Mouse (Mus musculus) forebrain, embryonic 13.5 days (tissue): Measurements from ENCODE around the gene Fabp3. TPM values are rescaled to one million over a fixed set of nuclear protein-coding genes. Genes with fewer than 3 reads are reported as not detected.

ENCODE experiments used
- ATAC-seq: fragments of 200-750 bp; cut with Nextera tagmentation; 2 replicates; pipeline ENCODE4 v1.8.0; 2017
- H3K27ac ChIP-seq: fragments of 300-500 bp; sonication (generic); 2 replicates; pipeline ENCODE4 v1.5.1; 2015; ENCODE audit warnings: inconsistent platforms, mild to moderate bottlenecking, moderate library complexity
- H3K27me3 ChIP-seq: fragments of 300-500 bp; sonication (generic); 2 replicates; pipeline ENCODE4 v1.6.1; 2015; ENCODE audit warnings: mild to moderate bottlenecking, inconsistent platforms
- H3K36me3 ChIP-seq: fragments of 300-500 bp; sonication (generic); 2 replicates; pipeline ENCODE4 v1.6.1; 2015; ENCODE audit warnings: mild to moderate bottlenecking, inconsistent platforms; ENCODE audit not compliant: poor library complexity, severe bottlenecking
- H3K4me1 ChIP-seq: fragments of 300-500 bp; sonication (generic); 2 replicates; pipeline ENCODE4 v1.6.1; 2015; ENCODE audit warnings: inconsistent platforms
- H3K4me2 ChIP-seq: fragments of 300-500 bp; sonication (generic); 2 replicates; pipeline ENCODE4 v1.6.1; 2015; ENCODE audit warnings: inconsistent platforms, mild to moderate bottlenecking, moderate library complexity
- H3K4me3 ChIP-seq: fragments of 300-500 bp; sonication (generic); 2 replicates; pipeline ENCODE4 v1.5.1; 2015; ENCODE audit warnings: mild to moderate bottlenecking, inconsistent platforms
- H3K9ac ChIP-seq: fragments of 300-500 bp; sonication (generic); 2 replicates; pipeline ENCODE4 v1.6.1; 2015; ENCODE audit warnings: mild to moderate bottlenecking, inconsistent platforms
- H3K9me3 ChIP-seq: fragments of 300-500 bp; sonication (generic); replicated peaks from 2 replicates; pipeline ENCODE4 v1.6.1; 2016; ENCODE audit warnings: inconsistent platforms
- WGBS: fragments of 180-500 bp; shearing (Covaris S2); methylation state at CpG from one replicate; pipeline ENCODE4 v1.1.7; 2015; 5-methylcytosine and 5-hydroxymethylcytosine counted together
- polyA plus RNA-seq: library from polyadenylated mRNA; unstranded; fragments of >200 nt; fragmentation: Nextera tagmentation; extraction: Ambion mirVana; gene quantifications from 2 replicates; pipeline ENCODE4 v1.2.1, GENCODE M21; 2015

Gene Fabp3
- polyA plus RNA-seq, 1 experiment from 2014 or later, result 46.8 TPM

- Histone ChIP-seq H3K36me3 (peaks cover 73% of the 10 kb centered on the region), H3K27ac (no peak overlapping the region), H3K27me3 (no peaks in the 10 kb centered on the region), H3K9ac (no peak overlapping the region), H3K9me3 (no peaks in the 10 kb centered on the region), H3K4me3 (no peak overlapping the region), H3K4me2 (no peak overlapping the region), H3K4me1 (no peaks in the 10 kb centered on the region)
- ATAC-seq, result no peak
- 91% methylated on average over 7 of the region's 7 CpGs for WGBS
Measured at GRCm38 (mm10) chr4:130352588-130352987, 44.2 kb downstream of the Fabp3 start.

GRCm38 (mm10) chr4:130357946-130358345 lies 49.6 kb downstream of the Fabp3 start:
- no peak for ATAC-seq
- Histone ChIP-seq H3K36me3 (peaks cover 26% of the 10 kb centered on the region), H3K9me3 (no peaks in the 10 kb centered on the region), H3K27me3 (no peaks in the 10 kb centered on the region), H3K4me2 (no peak overlapping the region), H3K4me1 (peaks cover 24% of the 10 kb centered on the region), H3K27ac (no peak overlapping the region), H3K4me3 (no peak overlapping the region), H3K9ac (no peak overlapping the region)

- H3K36me3 ChIP-seq, result peaks cover 27% of the 10 kb centered on the region
- H3K9ac ChIP-seq, result peak within 1 kb of the TSS; percentile 92
- peaks cover 24% of the 10 kb centered on the region for H3K4me1 ChIP-seq
- no peaks in the 10 kb centered on the region for H3K9me3 ChIP-seq
- peak within 1 kb of the TSS; percentile 79 for H3K27ac ChIP-seq
- under 1% methylated on average over 49 of the region's 49 CpGs for WGBS
- peak within 1 kb of the TSS; percentile 86 for H3K4me2 ChIP-seq
- H3K4me3 ChIP-seq, result peak within 1 kb of the TSS; percentile 75
- no peaks in the 10 kb centered on the region for H3K27me3 ChIP-seq
- ATAC-seq, result peak; percentile 100
Measured at GRCm38 (mm10) chr4:130359486-130360237, 51.3 kb downstream of the Fabp3 start, which contains the start of the genes Zcchc17 and Snrnp40. Zcchc17 (minus strand) TSS chr4:130359943. Snrnp40 (plus strand) TSS chr4:130360132.

GRCm38 (mm10) chr4:130360238-130360590 lies 51.8 kb downstream of the Fabp3 start:
- Histone ChIP-seq H3K4me2 (peak overlapping the region; percentile 70), H3K27me3 (no peaks in the 10 kb centered on the region), H3K9me3 (no peaks in the 10 kb centered on the region), H3K4me1 (peaks cover 24% of the 10 kb centered on the region), H3K27ac (peak overlapping the region; percentile 52; the same call in 1 of the 2 replicates), H3K9ac (peak overlapping the region; percentile 89), H3K4me3 (peak overlapping the region; percentile 75), H3K36me3 (peaks cover 32% of the 10 kb centered on the region)
- ATAC-seq, result no peak
- WGBS, result under 1% methylated on average over 19 of the region's 19 CpGs

Other genes with a start within 250 kb of the Fabp3 start
- 68.0 and 68.4 TPM in 2 replicates for gene Pef1, start 206.0 kb upstream of the Fabp3 start, polyA plus RNA-seq
- gene Hcrtr1, start 169.2 kb upstream of the Fabp3 start, polyA plus RNA-seq, result 0.13 TPM in 1 of 2 replicates, not detected in the other
- 2.6 and 3.1 TPM in 2 replicates for gene Tinagl1, start 133.5 kb upstream of the Fabp3 start, polyA plus RNA-seq
- gene Gm853, start 86.2 kb upstream of the Fabp3 start, polyA plus RNA-seq, result 0.13 TPM in 1 of 2 replicates, not detected in the other
- gene Serinc2, start 29.4 kb upstream of the Fabp3 start, polyA plus RNA-seq, result 101 and 107 TPM in 2 replicates
- gene Gm10570, start 79 bp downstream of the Fabp3 start, polyA plus RNA-seq, result 0.72 TPM in 1 of 2 replicates, not detected in the other
- 84.6 and 90.5 TPM in 2 replicates for gene Zcchc17, start 51.3 kb downstream of the Fabp3 start, polyA plus RNA-seq
- gene Snrnp40, start 51.5 kb downstream of the Fabp3 start, polyA plus RNA-seq, result 177 and 180 TPM in 2 replicates